ENCODE assay signal across 23 mouse cellular contexts in the genomic region with DNA sequence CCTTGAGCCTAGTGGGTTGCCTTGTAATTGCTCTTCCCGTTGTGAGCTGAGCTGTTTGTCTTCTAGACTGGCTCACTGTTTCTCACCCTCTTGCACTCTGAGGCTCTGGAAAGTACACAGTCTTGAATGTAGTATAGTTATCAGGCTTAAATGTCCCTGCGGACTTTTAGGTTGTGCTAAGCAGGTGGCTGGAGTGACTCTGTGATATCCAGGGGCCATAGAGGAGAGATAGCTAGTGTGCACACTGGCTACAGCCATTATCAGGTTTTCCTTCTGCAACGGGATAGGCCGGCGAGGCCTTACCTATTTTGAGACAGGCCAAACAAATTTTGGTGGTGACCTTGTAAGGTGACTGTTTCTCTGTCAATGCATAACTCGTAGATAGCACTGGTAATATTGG.
"Had no signal": no experiment of that assay in that cellular context is flagged by ENCODE, and none has a peak within 500 bp of the region (broad histone marks: within the 10 kb centered on the region; RNA-seq: fewer than 3 reads in every experiment).

No protein-coding gene starts in this region.

- H3K36me3 ChIP-seq: heart, embryonic 15.5 days; hindbrain, embryonic 13.5 days; hindbrain, embryonic 15.5 days; limb, embryonic 12.5 days had no signal

- H3K27ac ChIP-seq: heart, adult 2 months; heart, embryonic 13.5 days; heart, embryonic 15.5 days; hindbrain, embryonic 13.5 days; hindbrain, embryonic 15.5 days; hindbrain, postnatal 0 days; kidney, embryonic 15.5 days; left cerebral cortex, adult 2 months; limb, embryonic 10.5 days; limb, embryonic 12.5 days had no signal

- H3K4me2 ChIP-seq: heart, embryonic 11.5 days; heart, embryonic 13.5 days; heart, embryonic 15.5 days; hindbrain, embryonic 13.5 days; hindbrain, embryonic 15.5 days; kidney, embryonic 15.5 days; limb, embryonic 12.5 days had no signal

- ATAC-seq: forebrain, embryonic 16.5 days; hindbrain, postnatal 0 days; intestine, embryonic 16.5 days had no signal

- H3K27me3 ChIP-seq: heart, embryonic 13.5 days; heart, embryonic 15.5 days; hindbrain, embryonic 13.5 days; hindbrain, embryonic 15.5 days; kidney, embryonic 15.5 days; limb, embryonic 12.5 days had no signal

- DNase-seq: gastrocnemius, postnatal 14 days; gastrocnemius, postnatal 36 days; heart, adult 11 months; heart, adult 2 months; heart, postnatal 10 days; kidney, adult 11 months; kidney, adult 2 months; kidney, adult 9 months; kidney, postnatal 10 days; kidney, postnatal 25 days; kidney, postnatal 4 days had no signal

- H3K9me3 ChIP-seq: heart, embryonic 15.5 days; hindbrain, embryonic 13.5 days; hindbrain, embryonic 15.5 days; limb, embryonic 10.5 days had no signal

- H3K4me1 ChIP-seq: hindbrain, embryonic 13.5 days; hindbrain, embryonic 15.5 days; kidney, embryonic 15.5 days; limb, embryonic 10.5 days; limb, embryonic 12.5 days had no signal

- H3K4me3 ChIP-seq: heart, adult 2 months; heart, embryonic 13.5 days; heart, embryonic 15.5 days; hindbrain, embryonic 13.5 days; hindbrain, embryonic 15.5 days; kidney, embryonic 15.5 days; left cerebral cortex, adult 2 months; limb, embryonic 10.5 days; limb, embryonic 12.5 days had no signal

- H3K9ac ChIP-seq: heart, embryonic 13.5 days; heart, embryonic 15.5 days; hindbrain, embryonic 13.5 days; hindbrain, embryonic 15.5 days; kidney, embryonic 15.5 days; limb, embryonic 12.5 days had no signal
